Mouse (Mus musculus): ENCODE measurements around the gene 1600014C23Rik.

The 1600014C23Rik gene

DNA sequence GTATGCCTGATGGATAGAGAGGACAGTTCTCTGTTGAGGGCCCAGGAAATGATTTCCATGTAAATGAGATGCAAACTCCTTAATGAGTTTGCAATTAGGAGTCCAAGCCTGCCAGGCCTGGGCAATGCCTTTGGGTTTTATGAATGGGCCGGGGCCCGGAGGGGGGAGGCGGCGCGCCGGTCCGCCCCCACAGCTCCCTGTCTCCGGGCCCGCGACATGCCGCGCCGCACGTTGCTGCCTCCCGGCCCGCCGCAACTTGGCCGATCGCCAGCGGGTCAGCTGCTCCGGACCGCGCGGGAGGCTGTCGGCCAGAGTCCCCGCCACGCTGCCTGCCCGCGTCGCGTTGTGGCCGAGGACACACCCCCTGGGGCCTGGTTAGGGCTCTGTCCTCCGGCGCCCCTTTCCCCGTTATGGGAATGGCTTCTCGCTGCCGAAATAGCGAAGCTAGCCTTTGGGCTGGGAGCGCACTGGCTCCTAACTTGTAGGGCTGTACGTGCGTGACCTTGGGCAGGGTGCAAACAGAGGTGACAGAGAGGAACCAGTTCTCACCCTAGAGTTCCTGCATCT, at the start of gene 1600014C23Rik:
TSS of gene 1600014C23Rik (minus strand) at position 110 of the 567 bp plus-strand sequence.
- DNase-seq (ENCODE audit: extremely low read depth, insufficient read length, low spot score), result no peak

DNA sequence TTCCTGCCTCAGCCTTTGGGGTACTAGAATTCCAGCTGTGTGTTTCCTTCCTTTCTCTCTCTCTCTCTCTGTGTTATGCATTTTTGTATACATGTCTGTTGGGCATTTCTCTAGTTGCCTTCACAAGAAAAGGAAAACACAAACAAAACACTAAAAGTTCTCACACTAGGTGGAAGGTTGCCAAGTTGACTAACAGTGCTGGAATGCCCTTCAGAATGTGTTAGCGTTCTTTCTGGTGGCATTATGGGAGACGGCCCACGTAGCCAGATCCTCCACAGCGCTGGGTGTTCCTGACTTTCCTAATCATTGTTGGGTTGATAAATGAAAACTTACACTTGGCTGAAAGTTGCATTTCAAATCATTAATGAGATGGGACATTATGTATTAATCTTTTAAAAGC, 44.8 kb upstream of the 1600014C23Rik start:
- DNase-seq (ENCODE audit: extremely low read depth, insufficient read length, low spot score), result no peak

DNA sequence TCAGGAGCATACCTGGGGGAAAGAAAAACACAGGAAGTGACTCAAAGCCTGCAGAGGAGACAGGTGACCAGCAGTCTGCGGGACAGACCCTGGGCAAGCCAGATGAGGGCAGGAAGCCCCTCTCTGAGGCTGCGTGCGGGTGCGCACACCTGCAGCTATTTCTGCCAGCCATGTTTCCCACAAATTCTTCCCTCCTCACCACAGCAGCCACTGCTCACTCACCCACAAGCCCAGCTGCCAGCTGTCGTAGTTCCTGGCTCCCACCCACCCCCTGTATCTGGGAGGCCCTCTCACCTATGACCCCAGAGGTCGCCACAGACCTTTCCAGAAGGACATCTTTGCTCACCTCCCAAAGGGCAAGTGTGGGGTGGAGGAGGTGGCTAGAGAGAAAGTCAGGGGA, 43.8 kb upstream of the 1600014C23Rik start:
- DNase-seq (ENCODE audit: extremely low read depth, insufficient read length, low spot score), result no peak

DNA sequence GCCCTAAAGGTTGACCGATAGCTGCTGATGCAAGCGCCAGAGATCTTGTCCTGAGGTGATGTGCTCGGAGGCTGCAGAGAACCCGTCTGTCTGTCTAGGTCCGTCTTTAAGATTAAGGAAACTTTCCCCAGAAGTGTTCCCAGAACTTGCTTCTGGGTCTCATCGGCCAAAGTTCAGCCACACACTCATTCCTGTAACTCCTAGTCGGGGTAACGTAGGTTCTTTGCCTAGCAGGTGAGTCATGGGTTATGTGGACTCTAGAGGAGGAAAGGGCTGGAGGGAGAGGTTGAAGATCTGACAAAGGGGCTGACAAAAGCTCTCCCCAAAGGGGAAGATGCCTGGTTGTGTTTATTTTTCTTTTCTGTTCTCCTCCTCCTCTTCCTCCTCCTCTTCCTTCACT, 42.5 kb upstream of the 1600014C23Rik start:
- DNase-seq (ENCODE audit: extremely low read depth, insufficient read length, low spot score), result no peak

DNA sequence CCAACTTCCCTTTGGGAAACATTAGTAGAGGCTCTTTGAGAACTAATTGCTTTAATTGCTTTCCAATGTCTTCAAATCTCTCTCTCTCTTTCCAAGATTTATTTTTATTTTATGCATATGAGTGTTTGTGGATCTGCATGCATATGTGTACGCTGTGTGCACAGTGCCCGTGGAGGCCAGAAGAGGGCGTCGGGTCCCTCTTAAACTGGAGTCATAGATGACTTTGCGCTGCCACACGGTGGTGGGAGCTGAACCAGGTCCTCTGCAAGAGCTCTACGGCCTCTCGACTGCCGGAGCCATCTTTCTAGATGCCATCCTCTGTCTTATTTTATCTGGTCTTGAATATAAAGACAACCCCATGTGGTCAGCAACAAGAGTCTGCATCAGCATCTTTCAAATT, 41.8 kb upstream of the 1600014C23Rik start:
- DNase-seq (ENCODE audit: extremely low read depth, insufficient read length, low spot score), result no peak

DNA sequence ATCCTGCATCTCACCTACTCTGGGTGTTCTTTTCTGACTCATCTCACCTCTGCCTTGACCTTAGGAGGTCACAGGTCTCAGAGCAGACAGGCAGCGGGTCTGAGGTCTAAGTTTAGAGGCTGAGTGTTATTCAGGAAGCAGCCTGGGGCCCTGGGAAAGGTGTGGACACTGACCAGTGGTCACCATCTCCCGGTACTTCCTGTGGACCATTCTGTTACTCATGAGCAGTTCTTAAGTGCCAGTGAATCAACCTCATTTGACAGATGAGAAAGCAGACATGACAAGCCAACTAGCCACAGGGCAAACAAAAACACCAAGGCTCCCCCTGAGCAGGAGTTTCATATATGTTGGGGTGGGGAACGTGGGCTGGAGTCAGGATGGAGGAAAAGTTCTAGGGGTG, 38.9 kb upstream of the 1600014C23Rik start:
- DNase-seq (ENCODE audit: extremely low read depth, insufficient read length, low spot score), result no peak

DNA sequence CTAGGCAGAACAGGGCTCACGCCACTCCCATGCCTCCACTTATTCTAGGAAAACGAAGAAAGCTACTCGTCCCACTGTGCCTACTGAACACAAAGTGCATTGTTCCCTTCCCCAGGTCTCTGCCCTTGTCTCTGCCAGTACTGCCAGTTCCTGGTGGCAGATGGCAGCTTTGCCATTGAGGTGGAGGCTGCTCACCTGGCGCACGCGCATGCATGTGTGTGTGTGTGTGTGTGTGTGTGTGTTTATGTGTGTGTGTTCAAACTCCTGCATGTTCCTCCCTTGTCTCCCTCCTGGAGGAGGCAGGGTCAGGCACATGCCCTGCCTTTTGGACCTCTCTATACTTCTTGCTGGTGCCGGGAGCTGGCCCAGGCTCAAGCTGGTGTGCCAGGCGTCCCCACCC, 38.5 kb upstream of the 1600014C23Rik start:
- DNase-seq (ENCODE audit: extremely low read depth, insufficient read length, low spot score), result no peak

DNA sequence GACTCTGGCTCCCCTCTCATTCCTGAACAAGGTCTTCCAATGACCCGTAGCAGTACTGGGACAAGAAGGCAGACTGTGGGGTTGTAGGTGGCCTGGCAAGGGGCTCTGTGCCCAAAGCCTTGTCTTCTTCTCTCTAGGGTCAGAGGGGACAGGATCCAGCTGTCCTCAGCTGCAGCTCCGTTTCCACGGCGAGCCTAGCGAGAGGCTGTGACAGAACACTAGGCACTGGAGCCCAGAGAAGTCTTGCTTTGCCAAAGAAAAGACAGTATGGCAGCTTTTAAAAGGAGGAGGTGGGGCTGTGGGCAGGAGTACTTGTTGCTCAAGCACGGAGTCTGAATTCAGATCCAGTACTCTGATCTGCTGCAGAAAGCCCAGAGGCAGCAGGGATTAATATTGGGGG, 36.8 kb upstream of the 1600014C23Rik start:
- DNase-seq (ENCODE audit: extremely low read depth, insufficient read length, low spot score), result no peak

DNA sequence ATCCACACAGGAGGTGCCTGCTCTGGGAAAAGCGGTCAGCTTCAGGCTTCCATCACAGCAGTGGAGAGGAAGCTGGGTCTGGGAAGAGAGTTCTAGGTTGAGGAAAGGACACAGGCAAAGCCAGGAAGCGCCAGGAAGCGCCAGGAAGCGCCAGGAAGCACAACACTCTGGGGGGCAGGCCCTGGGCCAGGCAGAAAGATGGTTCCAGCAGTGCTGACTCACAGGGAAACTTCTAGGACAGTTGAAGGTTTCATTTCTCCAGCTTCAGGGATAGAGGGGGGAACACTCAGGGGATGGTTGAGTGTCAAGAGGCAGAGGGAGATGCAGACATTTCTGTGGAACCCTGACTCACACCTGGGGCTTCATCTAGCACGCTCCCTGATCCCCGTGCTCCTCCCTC, 36.2 kb upstream of the 1600014C23Rik start:
- no peak for DNase-seq (ENCODE audit: extremely low read depth, insufficient read length, low spot score)

DNA sequence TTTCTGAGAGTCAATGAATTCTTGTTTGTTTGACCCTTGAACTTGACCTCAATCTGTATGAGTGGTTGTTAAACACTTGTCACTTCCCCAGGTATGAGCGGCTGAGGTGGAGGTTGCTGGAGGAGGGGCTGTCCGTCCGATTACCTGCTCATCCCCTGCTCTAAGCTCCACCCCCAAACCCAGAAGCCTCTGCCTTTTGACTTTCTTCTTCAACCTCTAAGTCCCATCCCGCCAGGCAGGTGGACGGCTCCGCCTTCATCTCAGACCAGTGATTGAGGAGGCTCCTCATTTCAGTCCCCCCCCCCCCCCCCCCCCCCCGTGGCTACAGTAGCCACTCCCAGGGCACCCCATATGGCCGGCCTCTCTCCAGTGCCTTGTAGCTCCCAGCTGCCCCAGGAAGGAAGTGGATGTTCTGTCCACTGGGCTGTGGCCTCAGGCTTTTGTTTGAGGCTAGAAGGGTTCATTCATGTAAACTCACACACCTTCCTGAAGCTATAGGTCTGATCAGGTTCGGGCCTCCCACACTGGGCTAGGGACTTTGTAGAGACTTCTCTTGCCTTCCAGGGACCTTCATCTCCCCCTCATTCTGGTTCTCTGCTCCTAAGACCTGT, 34.0 kb upstream of the 1600014C23Rik start:
- DNase-seq (ENCODE audit: extremely low read depth, insufficient read length, low spot score), result no peak

DNA sequence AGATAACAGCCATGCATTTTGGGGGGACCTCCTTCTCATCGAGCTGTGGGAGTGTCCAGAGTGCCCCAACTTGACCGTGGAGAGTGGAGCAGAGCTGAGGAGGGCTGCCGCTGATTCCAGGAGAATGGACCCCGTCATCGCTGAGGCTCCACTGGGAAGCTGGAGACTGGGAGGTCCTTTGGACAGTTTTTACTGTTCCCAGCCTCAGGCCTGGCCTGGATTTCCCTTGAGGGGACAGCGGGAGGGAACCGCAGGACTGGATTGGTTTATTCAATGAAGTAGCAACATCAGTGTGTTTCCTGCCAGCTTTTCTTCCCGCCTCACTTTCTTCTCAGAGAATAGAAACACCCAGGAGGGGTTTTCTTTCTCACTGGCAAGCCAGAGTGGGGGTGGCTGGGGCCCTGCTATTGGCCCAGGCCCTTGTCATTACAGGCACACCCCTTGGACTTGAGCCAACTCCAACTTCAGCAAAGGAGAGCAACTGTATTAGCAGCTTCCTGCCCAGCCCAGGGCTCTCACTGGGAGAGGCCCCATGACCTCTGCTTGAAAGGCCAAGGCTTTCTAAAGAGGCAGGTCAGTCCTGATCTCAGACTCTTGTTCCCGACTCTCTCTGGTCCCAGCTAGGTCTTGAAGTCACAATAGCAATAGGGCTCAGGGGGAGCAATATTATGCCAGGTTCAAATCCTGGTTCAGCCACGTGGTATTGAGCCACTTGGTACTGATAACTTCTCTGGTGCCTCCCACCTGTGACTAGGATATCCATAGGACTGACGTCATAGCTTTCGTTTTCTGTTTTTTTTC, 33.3 kb upstream of the 1600014C23Rik start:
- DNase-seq (ENCODE audit: extremely low read depth, insufficient read length, low spot score), result peak; percentile 81

DNA sequence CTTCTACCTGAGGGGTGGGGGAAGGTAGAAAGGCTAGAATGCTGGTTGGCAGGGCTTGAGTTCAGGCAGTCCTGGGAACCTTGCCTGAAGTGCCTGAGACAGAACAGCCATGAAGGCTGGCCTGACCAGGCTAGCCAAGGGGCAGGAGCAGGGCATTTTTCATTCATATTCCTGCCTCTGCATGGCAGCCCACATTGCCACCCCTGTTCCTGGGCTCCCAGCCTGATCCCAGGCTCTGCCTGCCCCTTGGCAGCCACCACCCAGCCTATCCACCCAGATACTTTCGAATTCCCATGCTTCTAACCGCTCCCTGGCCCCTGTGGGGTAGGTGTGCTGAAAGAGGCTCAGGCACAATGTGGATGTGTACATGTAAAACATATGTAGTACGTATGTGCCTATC, 32.3 kb upstream of the 1600014C23Rik start:
- DNase-seq (ENCODE audit: extremely low read depth, insufficient read length, low spot score), result no peak

DNA sequence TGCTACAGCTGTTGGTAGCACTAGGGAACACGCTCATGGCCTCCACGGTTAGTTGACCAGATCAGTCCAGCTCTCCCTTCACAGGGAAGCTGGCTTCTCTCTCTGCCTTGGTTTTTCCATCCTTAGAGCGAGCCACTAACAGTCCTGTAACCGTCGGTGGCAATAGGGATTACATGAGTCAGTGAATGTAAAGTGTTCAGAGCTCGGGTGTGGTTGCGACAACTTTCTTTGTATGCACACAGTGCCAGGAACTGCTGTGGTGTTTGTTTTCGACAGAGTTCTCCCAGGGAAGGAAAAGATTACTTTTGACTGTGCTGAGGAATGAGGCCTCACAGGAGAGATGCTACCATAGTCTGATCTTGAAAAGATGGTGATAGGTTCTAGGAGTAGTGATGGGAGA, 29.5 kb upstream of the 1600014C23Rik start:
- DNase-seq (ENCODE audit: extremely low read depth, insufficient read length, low spot score), result no peak

DNA sequence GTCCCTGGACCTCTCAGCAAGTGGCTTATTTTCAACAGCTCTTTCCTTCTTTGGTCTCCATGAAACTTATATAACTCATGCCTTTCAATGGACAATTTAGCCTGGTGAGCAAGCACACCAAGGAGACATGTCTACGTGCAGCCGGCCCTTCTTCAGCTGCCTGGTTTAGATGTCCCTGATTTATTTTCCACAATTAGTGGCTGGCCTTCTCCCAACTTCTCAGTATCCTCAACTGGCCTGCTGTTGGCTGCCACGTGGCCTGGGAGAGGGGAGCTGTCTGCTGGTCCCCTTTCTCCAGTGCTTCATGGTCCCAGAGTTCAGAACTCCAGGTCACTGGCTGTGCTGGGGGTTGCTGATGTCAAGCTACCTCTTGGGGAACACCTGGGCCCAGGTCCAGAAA, 28.3 kb upstream of the 1600014C23Rik start:
- DNase-seq (ENCODE audit: extremely low read depth, insufficient read length, low spot score), result no peak

DNA sequence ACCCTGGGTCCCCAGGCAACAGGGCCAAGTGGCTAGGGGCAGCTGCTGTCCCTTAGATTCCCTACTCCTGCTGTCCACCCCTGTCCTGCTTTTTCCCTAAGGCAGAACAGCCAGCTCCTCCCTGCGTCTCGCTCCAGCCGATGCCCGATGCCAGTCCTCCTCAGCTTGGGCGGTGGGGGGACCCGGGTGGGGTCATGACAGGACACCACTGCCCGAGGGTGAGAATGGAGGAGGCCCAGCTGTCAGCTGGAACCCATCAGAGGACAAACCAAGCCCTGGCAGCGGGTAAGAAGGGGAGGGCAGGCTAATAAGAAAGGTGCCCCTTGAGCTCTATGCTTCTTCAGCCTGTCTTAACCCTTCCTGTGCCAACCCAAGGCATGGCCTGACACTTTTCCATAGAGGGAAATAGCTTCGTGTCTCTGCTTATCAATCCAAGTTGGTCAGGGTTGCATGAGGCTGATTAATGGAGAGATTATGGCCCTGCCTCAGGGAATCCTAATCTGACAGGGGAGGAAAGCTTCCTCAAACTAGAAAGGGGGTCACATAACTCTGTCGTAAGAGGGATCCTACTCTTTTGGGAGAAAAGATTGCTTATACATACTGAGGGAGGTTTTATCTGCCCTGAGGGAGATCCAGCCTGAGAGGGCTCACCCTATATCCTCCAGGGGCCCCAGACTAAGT, 27.5 kb upstream of the 1600014C23Rik start:
- no peak for DNase-seq (ENCODE audit: extremely low read depth, insufficient read length, low spot score)

DNA sequence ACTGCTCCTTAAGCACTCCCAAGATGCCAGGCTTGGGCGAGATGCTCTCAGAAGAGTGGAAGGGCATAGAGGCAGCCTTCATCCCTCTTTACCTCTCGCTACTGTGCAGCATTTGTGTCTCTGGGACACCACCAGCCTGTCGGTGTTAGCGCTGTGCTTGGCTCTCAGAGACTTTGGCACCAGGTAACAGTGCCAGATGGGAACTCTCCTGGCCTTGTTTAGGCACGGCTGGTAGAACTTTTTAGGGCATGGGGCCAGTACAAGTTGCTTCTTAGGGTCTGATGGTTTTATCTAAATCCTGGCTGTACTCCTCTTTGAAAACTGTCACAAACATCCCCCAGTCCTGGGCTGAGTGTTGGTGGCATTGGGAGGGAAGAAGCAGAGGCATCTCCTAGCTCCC, 26.1 kb upstream of the 1600014C23Rik start:
- DNase-seq (ENCODE audit: extremely low read depth, insufficient read length, low spot score), result no peak

DNA sequence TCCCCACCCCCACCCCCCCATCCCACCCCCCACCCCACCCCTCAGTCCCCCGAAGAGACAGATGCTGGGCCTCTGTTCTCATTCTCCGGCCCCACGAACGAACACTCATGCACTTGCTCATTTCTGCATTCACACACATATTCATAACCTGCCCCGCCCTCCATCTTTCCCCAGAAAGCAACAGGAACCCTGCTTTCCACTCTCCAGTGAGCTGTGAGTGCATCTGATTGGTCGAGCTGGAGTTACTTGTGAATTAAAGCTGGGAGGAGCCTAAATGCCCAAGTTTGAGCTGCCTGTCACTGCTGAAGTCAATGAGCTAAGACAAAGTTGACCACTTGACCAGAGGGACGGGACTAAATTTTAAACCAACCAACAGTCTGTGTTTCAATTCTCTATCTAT, 25.2 kb upstream of the 1600014C23Rik start:
- no peak for DNase-seq (ENCODE audit: extremely low read depth, insufficient read length, low spot score)

DNA sequence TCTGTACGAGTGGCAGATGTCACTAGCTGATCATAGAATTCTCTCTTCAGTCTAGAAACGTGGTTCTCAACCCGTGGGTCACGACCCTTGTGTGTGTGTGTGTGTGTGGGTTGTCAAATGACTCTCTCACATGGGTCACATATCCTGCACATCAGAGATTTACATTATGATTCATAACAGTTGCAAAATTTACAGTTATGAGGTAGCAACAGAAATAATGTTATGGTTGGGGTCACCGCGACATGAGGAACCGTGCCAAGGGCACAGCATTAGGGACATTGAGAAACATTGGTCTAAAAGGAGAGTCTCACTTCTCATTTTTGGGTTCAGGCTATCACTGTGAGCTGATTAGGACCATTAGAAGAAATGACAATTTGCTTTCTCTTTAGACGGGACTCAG, 24.3 kb upstream of the 1600014C23Rik start:
- DNase-seq (ENCODE audit: extremely low read depth, insufficient read length, low spot score), result no peak

DNA sequence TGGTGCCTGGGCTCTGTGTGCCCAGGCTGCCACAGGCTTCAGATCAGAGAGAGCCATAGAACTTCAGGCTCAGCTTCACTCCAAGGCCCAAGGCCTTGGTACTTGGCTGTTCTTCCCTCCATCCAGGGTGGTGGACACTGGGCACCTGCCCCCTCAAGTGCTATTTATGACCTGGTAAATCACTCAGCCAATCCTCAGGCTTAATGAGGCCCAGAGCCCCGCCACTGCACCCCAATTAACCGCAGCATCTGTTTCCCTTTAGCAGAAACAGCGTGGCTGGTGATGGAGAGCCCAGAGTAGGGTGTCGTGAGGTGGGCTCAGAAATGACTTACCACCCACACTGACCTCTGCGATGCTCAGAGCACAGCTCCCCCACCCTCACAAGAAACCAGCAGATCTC, 23.2 kb upstream of the 1600014C23Rik start:
- no peak for DNase-seq (ENCODE audit: extremely low read depth, insufficient read length, low spot score)

DNA sequence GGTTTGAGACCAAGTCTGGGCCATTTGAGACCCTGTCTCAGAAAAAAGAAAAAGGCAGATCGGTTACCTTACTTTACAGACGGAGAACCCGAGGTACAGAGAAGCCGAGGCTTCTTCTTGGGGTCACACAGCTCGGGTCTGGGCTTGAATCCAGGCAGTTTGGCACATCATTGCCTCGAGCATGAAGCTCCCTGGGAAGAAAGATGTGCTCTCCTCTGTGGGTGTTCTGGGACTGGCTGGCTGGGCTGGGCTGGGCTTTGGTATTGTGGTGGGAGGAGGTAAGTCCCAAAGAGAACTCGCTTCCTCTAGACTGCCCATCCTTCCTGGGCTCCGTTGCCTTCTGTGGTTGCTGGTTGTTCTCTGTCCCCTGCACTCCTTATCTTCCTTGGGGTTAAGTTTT, 22.7 kb upstream of the 1600014C23Rik start:
- DNase-seq (ENCODE audit: extremely low read depth, insufficient read length, low spot score), result no peak

DNA sequence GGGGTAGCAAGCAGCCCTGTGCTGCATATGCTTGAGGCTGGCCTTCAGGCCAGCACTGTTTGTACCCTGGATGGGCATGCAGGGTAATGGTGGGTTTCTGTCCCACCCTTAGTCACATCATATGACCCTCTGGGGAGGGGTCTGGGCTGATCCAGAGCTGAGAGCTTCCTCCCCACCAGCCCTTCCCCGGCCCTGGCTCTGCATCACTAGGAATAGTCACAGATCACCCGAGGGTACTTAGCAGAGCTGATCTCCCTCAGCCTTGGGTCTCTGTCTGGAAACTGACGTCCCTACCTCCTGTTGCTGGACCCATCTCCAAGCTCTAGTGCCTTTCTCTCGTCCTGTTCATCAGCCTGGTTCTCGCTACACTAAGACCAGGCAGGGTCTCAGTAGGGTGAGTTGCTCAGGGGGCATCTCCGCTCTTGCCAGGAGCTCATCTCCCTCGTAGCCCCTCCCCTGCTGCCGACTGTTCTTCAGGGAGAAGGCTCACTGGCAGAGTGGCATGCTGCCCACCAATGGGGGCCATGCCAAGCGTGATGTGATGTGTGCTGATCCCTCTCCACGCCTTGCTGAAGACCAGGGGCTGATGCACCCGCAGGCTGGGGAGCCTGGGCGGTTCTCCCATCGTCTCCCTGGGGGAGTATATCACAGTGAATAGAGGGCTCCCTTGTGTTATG, 20.7 kb upstream of the 1600014C23Rik start:
- no peak for DNase-seq (ENCODE audit: extremely low read depth, insufficient read length, low spot score)

All from 3134 (cell line).